Mouse (Mus musculus) heart, embryonic 16.5 days (tissue): ENCODE measurements around the gene Oaz1. TPM values are rescaled to one million over a fixed set of nuclear protein-coding genes. Genes with fewer than 3 reads are reported as not detected.

Source experiments
- ATAC-seq: fragments of 200-750 bp; cut with Nextera tagmentation; replicated peaks from 2 replicates; pipeline ENCODE4 v1.8.0; 2017; ENCODE audit warnings: moderate number of reproducible peaks; ENCODE audit not compliant: insufficient read depth, low FRiP score; ENCODE audit errors: extremely low read depth
- H3K27ac ChIP-seq: fragments of 300-500 bp; sonication (generic); 2 replicates; pipeline ENCODE4 v1.5.1; 2014; ENCODE audit warnings: mild to moderate bottlenecking, low read length, control low read depth, moderate library complexity
- H3K27me3 ChIP-seq: fragments of 300-500 bp; sonication (generic); 2 replicates; pipeline ENCODE4 v1.6.1; 2014; ENCODE audit warnings: low read length, mixed read lengths; ENCODE audit not compliant: control insufficient read depth, insufficient read depth
- H3K36me3 ChIP-seq: fragments of 300-500 bp; sonication (generic); 2 replicates; pipeline ENCODE4 v1.6.1; 2014; ENCODE audit not compliant: control insufficient read depth, insufficient read depth
- H3K4me1 ChIP-seq: fragments of 300-500 bp; sonication (generic); 2 replicates; pipeline ENCODE4 v1.6.1; 2014; ENCODE audit warnings: low read length, mixed read lengths; ENCODE audit not compliant: control insufficient read depth, insufficient read depth
- H3K4me2 ChIP-seq: fragments of 300-500 bp; sonication (generic); 2 replicates; pipeline ENCODE4 v1.6.1; 2014; ENCODE audit warnings: low read depth, mild to moderate bottlenecking, control low read depth, low read length
- H3K4me3 ChIP-seq: fragments of 300-500 bp; sonication (generic); 2 replicates; pipeline ENCODE4 v1.5.1; 2014; ENCODE audit warnings: mild to moderate bottlenecking, control low read depth, low read length
- H3K9ac ChIP-seq: fragments of 300-500 bp; sonication (generic); 2 replicates; pipeline ENCODE4 v1.6.1; 2014; ENCODE audit warnings: low read length, control low read depth
- H3K9me3 ChIP-seq: fragments of 300-500 bp; sonication (generic); replicated peaks from 2 replicates; pipeline ENCODE4 v1.6.1; 2016; ENCODE audit warnings: low read length; ENCODE audit not compliant: control insufficient read depth
- WGBS: fragments of 180-500 bp; shearing (Covaris S2); extraction: QIAGEN DNeasy Blood & Tissue Kit; methylation state at CpG from one replicate; pipeline ENCODE4 v1.1.7; 2014; 5-methylcytosine and 5-hydroxymethylcytosine counted together
- polyA plus RNA-seq: library from polyadenylated mRNA; unstranded; fragments of >200 nt; fragmentation: Nextera tagmentation; extraction: Ambion mirVana; gene quantifications from 2 replicates; pipeline ENCODE4 v1.2.1, GENCODE M21; 2015

The Oaz1 gene
- polyA plus RNA-seq, 1 experiment from 2014 or later: 2,111 TPM

DNA sequence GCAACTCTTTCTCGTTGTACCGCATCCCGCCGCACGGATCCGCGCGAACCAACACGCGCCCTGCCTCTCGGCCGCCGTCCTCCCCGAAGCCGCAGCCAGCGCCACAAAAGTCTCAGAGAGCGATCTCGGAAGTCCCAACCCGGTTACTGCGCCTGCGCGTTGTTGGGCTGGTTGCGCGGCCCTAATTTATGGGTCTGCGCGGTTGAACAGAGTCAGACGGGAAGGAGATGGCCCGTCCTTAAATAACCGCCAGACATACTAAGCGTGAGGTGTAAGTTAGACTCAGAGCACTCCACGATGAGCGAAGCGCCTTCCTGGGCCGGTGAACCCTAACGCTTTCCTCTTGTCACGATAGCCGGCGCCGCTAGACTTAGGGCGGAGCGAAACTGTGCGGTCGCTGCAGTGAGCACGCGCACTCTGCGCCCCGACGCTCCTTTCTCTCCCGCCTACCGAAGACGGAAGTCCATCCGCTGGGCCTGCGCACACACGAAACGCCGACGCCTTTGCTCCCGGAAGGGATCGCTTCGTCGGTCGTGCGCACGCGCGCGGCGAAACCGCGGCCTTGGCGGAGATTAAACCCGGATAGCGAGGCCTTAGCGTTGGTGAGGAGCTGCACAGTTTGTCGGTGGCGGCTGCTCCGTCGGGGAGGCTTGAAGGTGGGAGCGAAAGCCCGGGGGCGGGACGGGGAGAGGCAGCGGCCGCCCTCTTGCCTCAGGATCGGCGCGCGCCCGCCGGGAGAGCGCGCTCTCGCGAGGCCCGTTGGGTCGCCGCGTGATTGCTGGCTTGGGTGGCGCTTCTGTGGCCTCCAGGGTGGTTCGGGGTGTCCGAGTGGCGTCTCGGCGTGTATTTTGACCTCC, 28.1 kb upstream of the Oaz1 start, which contains the start of the genes Sf3a2 and Plekhj1:
Gene Sf3a2 (plus strand): TSS at position 49 of the 857 bp plus-strand sequence.
Gene Plekhj1 (minus strand): TSS at position 477 of the 857 bp plus-strand sequence.
- Histone ChIP-seq H3K9ac (peak within 1 kb of the TSS; percentile 92), H3K4me1 (peaks cover 17% of the 10 kb centered on the region), H3K4me2 (peak within 1 kb of the TSS; percentile 86), H3K27ac (peak within 1 kb of the TSS; percentile 91), H3K36me3 (peaks cover 51% of the 10 kb centered on the region), H3K4me3 (peak within 1 kb of the TSS; percentile 82), H3K9me3 (no peaks in the 10 kb centered on the region), H3K27me3 (no peaks in the 10 kb centered on the region)
- WGBS: under 1% methylated on average over 99 of the region's 104 CpGs
- ATAC-seq: peak; percentile 93

- Histone ChIP-seq H3K4me1 (peaks cover 17% of the 10 kb centered on the region), H3K27ac (peak overlapping the region; percentile 91), H3K9ac (peak overlapping the region; percentile 92), H3K9me3 (no peaks in the 10 kb centered on the region), H3K27me3 (no peaks in the 10 kb centered on the region), H3K4me2 (peak overlapping the region; percentile 81), H3K36me3 (peaks cover 52% of the 10 kb centered on the region), H3K4me3 (peak overlapping the region; percentile 82)
- no peak for ATAC-seq
- 1% methylated on average over 18 of the region's 18 CpGs for WGBS
Measured at GRCm38 (mm10) chr10:80799070-80799566, 27.3 kb upstream of the Oaz1 start.

DNA sequence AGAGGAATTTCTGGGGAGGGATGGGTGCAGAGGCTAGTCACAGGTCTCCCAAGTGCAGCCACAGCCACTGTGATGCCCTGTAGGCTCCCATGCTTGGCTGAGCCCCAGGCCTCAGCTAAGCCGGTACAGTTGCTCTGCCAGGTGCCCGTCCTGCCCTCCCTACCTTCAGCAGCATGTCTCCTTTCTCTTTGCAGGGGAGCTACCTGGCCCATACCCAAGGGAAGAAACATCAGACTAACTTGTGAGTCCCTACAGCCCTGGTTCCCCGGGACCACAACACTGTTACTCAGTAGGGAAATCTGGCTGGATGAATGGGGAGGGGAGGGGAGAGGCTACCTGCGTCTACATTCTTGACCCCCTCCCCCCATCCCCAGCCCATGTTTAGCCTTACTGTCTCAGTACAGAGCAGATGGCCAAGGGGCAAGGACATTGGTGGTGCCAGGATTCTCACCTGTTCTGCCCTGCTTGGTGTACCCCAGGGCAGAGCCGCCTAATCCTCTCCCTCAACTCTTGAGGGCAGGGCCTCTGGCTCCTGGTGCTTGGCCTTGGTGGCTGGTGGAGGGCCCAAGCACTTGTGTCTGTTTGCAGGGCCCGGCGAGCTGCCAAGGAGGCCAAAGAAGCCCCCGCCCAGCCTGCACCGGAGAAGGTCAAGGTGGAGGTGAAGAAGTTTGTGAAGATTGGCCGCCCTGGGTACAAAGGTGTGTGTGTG, 24.1 kb upstream of the Oaz1 start:
- H3K27me3 ChIP-seq: peaks cover 2% of the 10 kb centered on the region; the same call in 1 of the 2 replicates
- 89% methylated on average over 10 of the region's 10 CpGs for WGBS
- H3K9ac ChIP-seq: no peak overlapping the region
- H3K9me3 ChIP-seq: no peaks in the 10 kb centered on the region
- H3K27ac ChIP-seq: no peak overlapping the region
- ATAC-seq: no peak
- H3K4me1 ChIP-seq: peaks cover 31% of the 10 kb centered on the region
- H3K36me3 ChIP-seq: peaks cover 37% of the 10 kb centered on the region
- H3K4me3 ChIP-seq: no peak overlapping the region
- H3K4me2 ChIP-seq: no peak overlapping the region

DNA sequence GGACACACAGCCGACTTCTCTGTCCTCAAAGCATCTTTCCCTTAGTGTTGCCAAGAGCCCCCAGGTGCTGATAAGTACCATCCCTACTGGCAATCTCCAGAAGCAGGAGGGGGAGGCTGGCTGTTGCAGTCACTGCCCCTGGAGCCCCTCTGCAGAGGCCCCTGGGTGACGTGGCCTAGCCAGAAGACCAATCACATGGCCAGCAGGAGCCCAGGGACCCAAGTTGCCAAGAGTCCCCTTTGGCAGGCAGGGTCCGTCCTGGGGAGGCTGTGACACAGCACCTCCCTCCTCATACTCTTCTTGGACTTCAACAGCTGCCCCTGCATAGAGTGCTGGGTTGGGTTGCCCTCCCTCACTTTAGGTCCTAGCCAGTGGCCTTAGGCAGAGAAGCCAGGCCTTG, 23.5 kb upstream of the Oaz1 start:
- Histone ChIP-seq H3K4me2 (no peak overlapping the region), H3K4me3 (no peak overlapping the region), H3K27me3 (peaks cover 2% of the 10 kb centered on the region; the same call in 1 of the 2 replicates), H3K27ac (no peak overlapping the region), H3K36me3 (peaks cover 37% of the 10 kb centered on the region), H3K9ac (no peak overlapping the region), H3K9me3 (no peaks in the 10 kb centered on the region), H3K4me1 (peaks cover 35% of the 10 kb centered on the region)
- WGBS: 72% methylated on average over 3 of the region's 3 CpGs
- no peak for ATAC-seq

DNA sequence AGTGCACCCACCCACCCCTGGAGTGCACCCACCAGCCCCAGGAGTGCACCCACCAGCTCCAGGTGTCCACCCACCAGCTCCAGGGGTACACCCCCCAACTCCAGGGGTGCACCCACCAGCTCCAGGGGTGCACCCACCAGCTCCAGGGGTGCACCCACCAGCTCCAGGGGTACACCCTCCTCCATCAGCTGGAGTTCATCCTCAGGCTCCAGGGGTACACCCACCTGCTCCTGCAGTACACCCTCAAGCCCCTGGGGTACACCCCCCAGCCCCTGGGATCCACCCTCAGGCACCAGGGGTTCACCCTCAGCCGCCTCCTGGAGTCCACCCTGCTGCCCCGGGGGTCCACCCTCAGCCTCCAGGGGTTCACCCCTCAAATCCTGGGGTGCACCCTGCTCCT, 22.1 kb upstream of the Oaz1 start:
- Histone ChIP-seq H3K27ac (no peak overlapping the region), H3K4me1 (peaks cover 48% of the 10 kb centered on the region)

GRCm38 (mm10) chr10:80804916-80805315, 21.5 kb upstream of the Oaz1 start, which contains the start of gene Amh:
TSS of gene Amh (plus strand) at chr10:80805243.
- Histone ChIP-seq H3K36me3 (peaks cover 37% of the 10 kb centered on the region), H3K9me3 (no peaks in the 10 kb centered on the region), H3K27ac (no peak within 1 kb of the TSS), H3K9ac (peak within 1 kb of the TSS; percentile 49; the same call in 1 of the 2 replicates), H3K4me1 (peaks cover 47% of the 10 kb centered on the region), H3K4me3 (no peak within 1 kb of the TSS), H3K27me3 (peaks cover 2% of the 10 kb centered on the region; the same call in 1 of the 2 replicates), H3K4me2 (no peak within 1 kb of the TSS)
- 49% methylated on average over 6 of the region's 6 CpGs for WGBS
- ATAC-seq: no peak

More for the DNA sequence above, 22.1 kb upstream of the Oaz1 start:
- H3K36me3 ChIP-seq: peaks cover 37% of the 10 kb centered on the region
- no peak for ATAC-seq
- H3K9ac ChIP-seq: peak overlapping the region; percentile 49; the same call in 1 of the 2 replicates
- no peak overlapping the region for H3K4me3 ChIP-seq
- no peaks in the 10 kb centered on the region for H3K9me3 ChIP-seq
- H3K27me3 ChIP-seq: peaks cover 2% of the 10 kb centered on the region; the same call in 1 of the 2 replicates
- no peak overlapping the region for H3K4me2 ChIP-seq
- 97% methylated on average over 2 of the region's 2 CpGs for WGBS

DNA sequence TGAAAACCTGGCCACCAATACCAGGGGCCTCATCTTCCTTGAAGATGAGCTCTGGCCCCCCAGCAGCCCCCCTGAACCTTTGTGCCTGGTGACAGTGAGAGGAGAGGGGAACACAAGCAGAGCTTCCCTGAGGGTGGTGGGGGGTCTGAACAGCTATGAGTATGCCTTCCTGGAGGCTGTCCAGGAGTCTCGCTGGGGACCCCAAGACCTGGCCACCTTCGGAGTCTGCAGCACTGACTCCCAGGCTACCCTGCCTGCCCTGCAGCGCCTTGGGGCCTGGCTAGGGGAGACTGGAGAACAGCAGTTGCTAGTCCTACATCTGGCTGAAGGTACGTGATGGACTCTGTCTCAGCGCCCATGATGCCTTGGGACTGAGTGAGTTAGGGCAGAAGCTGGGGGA, 21.1 kb upstream of the Oaz1 start:
- no peak overlapping the region for H3K27ac ChIP-seq
- no peaks in the 10 kb centered on the region for H3K9me3 ChIP-seq
- 78% methylated on average over 5 of the region's 5 CpGs for WGBS
- peaks cover 34% of the 10 kb centered on the region for H3K36me3 ChIP-seq
- H3K4me2 ChIP-seq: no peak overlapping the region
- H3K27me3 ChIP-seq: peaks cover 2% of the 10 kb centered on the region; the same call in 1 of the 2 replicates
- peak overlapping the region; percentile 49; the same call in 1 of the 2 replicates for H3K9ac ChIP-seq
- H3K4me1 ChIP-seq: peaks cover 48% of the 10 kb centered on the region
- no peak overlapping the region for H3K4me3 ChIP-seq
- ATAC-seq: no peak

GRCm38 (mm10) chr10:80805925-80806324, 20.5 kb upstream of the Oaz1 start:
- Histone ChIP-seq H3K27me3 (peaks cover 2% of the 10 kb centered on the region; the same call in 1 of the 2 replicates), H3K9ac (no peak overlapping the region), H3K4me1 (peaks cover 50% of the 10 kb centered on the region), H3K4me3 (no peak overlapping the region), H3K9me3 (no peaks in the 10 kb centered on the region), H3K36me3 (peaks cover 34% of the 10 kb centered on the region), H3K4me2 (no peak overlapping the region), H3K27ac (no peak overlapping the region)
- peak; percentile 25; the same call in 1 of the 2 replicates for ATAC-seq
- WGBS: 16% methylated on average over 3 of the region's 3 CpGs
